Mouse (Mus musculus) spleen, embryonic (tissue): ENCODE results near the gene Xylt1.

Source experiments
- CTCF ChIA-PET: fragments of 350-600 bp; sonication (Branson Sonifier 250); formaldehyde crosslinking; loops from one replicate; lab custom pipeline; 2022; lab: Charles Lee

Xylt1 gene

GRCm38 (mm10) chr7:117430361-117430935 is 49.7 kb downstream of the Xylt1 start:
- CTCF ChIA-PET: interaction anchor here (1.1 kb wide), 1 partner anchor 52 kb away, joined by 3 read pairs; no protein-coding TSS in a partner anchor

- CTCF ChIA-PET: no interaction called here
Observed at GRCm38 (mm10) chr7:117433641-117434040, 52.9 kb downstream of the Xylt1 start.

GRCm38 (mm10) chr7:117435091-117435490 is 54.3 kb downstream of the Xylt1 start:
- CTCF ChIA-PET: interaction anchor here (0.6 kb wide), 1 partner anchor 89 kb away, joined by 3 read pairs; no protein-coding TSS in a partner anchor

GRCm38 (mm10) chr7:117435730-117436441 is 55.1 kb downstream of the Xylt1 start:
- CTCF ChIA-PET: interaction anchor here (0.6 to 0.7 kb wide), 3 partner anchors 12 to 208 kb away, joined by 3 to 11 read pairs (median 3); no protein-coding TSS in a partner anchor

- CTCF ChIA-PET: interaction anchor here (0.5 to 0.6 kb wide), 2 partner anchors 39 to 52 kb away, joined by 3 to 5 read pairs; no protein-coding TSS in a partner anchor
Observed at GRCm38 (mm10) chr7:117436892-117437291, 56.1 kb downstream of the Xylt1 start.

GRCm38 (mm10) chr7:117440994-117441393 is 60.2 kb downstream of the Xylt1 start:
- CTCF ChIA-PET: no interaction called here

GRCm38 (mm10) chr7:117442639-117443038 is 61.9 kb downstream of the Xylt1 start:
- CTCF ChIA-PET: no interaction called here

GRCm38 (mm10) chr7:117443215-117443614 is 62.4 kb downstream of the Xylt1 start:
- CTCF ChIA-PET: no interaction called here

GRCm38 (mm10) chr7:117445471-117445870 is 64.7 kb downstream of the Xylt1 start:
- CTCF ChIA-PET: interaction anchor here (0.6 kb wide), 2 partner anchors 21 to 804 kb away, joined by 3 to 6 read pairs; no protein-coding TSS in a partner anchor

- CTCF ChIA-PET: no interaction called here
Observed at GRCm38 (mm10) chr7:117449605-117450004, 68.8 kb downstream of the Xylt1 start.

- CTCF ChIA-PET: no interaction called here
Observed at GRCm38 (mm10) chr7:117451212-117451611, 70.4 kb downstream of the Xylt1 start.

GRCm38 (mm10) chr7:117452269-117452668 is 71.5 kb downstream of the Xylt1 start:
- CTCF ChIA-PET: no interaction called here

GRCm38 (mm10) chr7:117454789-117455548 is 74.2 kb downstream of the Xylt1 start:
- CTCF ChIA-PET: interaction anchor here (0.6 kb wide), 1 partner anchor 73 kb away, joined by 5 read pairs; no protein-coding TSS in a partner anchor

GRCm38 (mm10) chr7:117462196-117462935 is 81.6 kb downstream of the Xylt1 start:
- CTCF ChIA-PET: no interaction called here

GRCm38 (mm10) chr7:117464956-117465355 is 84.2 kb downstream of the Xylt1 start:
- CTCF ChIA-PET: no interaction called here

- CTCF ChIA-PET: interaction anchor here (0.6 to 0.8 kb wide), 2 partner anchors 15 to 89 kb away, joined by 3 to 11 read pairs; no protein-coding TSS in a partner anchor
Observed at GRCm38 (mm10) chr7:117466006-117466780, 85.4 kb downstream of the Xylt1 start.

- CTCF ChIA-PET: interaction anchor here (0.9 to 1.0 kb wide), 2 partner anchors 15 to 84 kb away, joined by 3 read pairs; no protein-coding TSS in a partner anchor
Observed at GRCm38 (mm10) chr7:117470243-117470802, 89.5 kb downstream of the Xylt1 start.

GRCm38 (mm10) chr7:117472055-117472780 is 91.4 kb downstream of the Xylt1 start:
- CTCF ChIA-PET: no interaction called here
